Mouse (Mus musculus): ENCODE results near the gene Eed. TPM values are rescaled to one million over a fixed set of nuclear protein-coding genes. Genes with fewer than 3 reads are reported as not detected.

The Eed gene
- total RNA-seq, 1 experiment, result 321 TPM

DNA sequence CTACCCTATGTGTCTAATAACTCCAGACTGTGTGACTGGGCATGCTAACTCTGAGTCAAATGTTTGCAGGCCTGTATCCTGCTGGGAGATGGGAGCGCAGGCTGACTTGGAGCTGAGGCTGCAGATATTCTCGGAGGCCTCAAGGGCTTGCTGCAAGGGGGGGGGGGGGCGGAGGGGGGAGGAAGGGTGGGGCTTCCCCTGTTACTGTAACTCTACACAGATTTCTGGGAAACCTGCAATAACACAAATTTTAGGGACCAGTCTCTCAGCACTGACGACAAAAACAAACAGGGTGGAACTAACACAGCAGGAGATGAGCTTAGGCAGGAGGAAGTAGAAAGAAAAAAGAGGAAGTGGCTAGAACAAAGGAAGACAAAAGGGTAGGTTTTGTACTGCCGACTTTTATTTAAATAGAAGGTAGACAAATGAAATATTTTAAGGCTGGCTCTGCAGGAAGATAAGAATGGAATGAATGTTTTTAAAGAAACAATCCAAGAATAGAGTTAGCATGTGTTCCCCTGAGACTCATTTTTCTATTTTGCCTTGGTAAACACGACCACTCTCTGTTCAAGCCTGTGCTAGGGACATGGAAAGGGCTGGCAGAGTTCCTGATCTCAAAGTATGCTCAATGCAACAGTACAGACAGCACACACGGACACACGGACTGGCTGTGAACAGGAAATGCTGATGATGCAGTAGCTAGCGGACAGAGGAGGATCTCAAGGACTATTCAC is 42.4 kb upstream of the Eed start:
- Histone ChIP-seq H3K36me3 (ENCODE audit: control insufficient read depth, insufficient read depth, low read length, poor library complexity, severe bottlenecking) (no peaks in the 10 kb centered on the region), H3K4me3 (ENCODE audit: insufficient read depth in 1 of 2, low read depth in 1 of 2, low read length in 2 of 2, poor library complexity in 1 of 2, severe bottlenecking in 1 of 2) (no peak overlapping the region), H3K4me1 (ENCODE audit: control insufficient read depth in 2 of 2, insufficient read depth in 2 of 2, low read length in 2 of 2, poor library complexity in 1 of 2) (peaks cover 14 to 22% of the 10 kb centered on the region in 2 experiments), H3K9ac (ENCODE audit: insufficient read depth, low read depth, low read length, poor library complexity, severe bottlenecking) (no peak overlapping the region; the same call in 1 of the 2 replicates), H3K9me3 (ENCODE audit: control insufficient read depth, insufficient read depth, low read depth, low read length) (no peaks in the 10 kb centered on the region), H3K27ac (ENCODE audit: insufficient read depth, low read depth, low read length, poor library complexity, severe bottlenecking) (peak overlapping the region; percentile 98)
- peak; percentile 54 for DNase-seq (ENCODE audit: low read depth, low spot score)
- 0 out of 2 replicates have a peak, but pooled peaks have one; percentile 52 for TF ChIP-seq MAFK (IDR thresholded peaks at IDR 0.05; ENCODE audit: insufficient read depth, low read depth, low read length)
- no peak for TF ChIP-seq ZC3H11A (IDR thresholded peaks at IDR 0.05; ENCODE audit: borderline replicate concordance, low read depth, low read length)
- no peak for TF ChIP-seq CHD2 (IDR thresholded peaks at IDR 0.05; ENCODE audit: low read depth, low read length)
- no peak for TF ChIP-seq HCFC1 (IDR thresholded peaks at IDR 0.05; ENCODE audit: borderline replicate concordance, insufficient read depth, low read length)
- no peak for TF ChIP-seq ZNF384 (IDR thresholded peaks at IDR 0.05; ENCODE audit: low read depth, low read length)
- in situ Hi-C loops (cut with MboI; ENCODE audit: low sequenced_read_pairs in 2 of 2, unreplicated experiment in 2 of 2), result no loop called here

- Histone ChIP-seq H3K4me1 (ENCODE audit: control insufficient read depth in 2 of 2, insufficient read depth in 2 of 2, low read length in 2 of 2, poor library complexity in 1 of 2) (peaks cover 13 to 16% of the 10 kb centered on the region in 2 experiments), H3K9ac (ENCODE audit: insufficient read depth, low read depth, low read length, poor library complexity, severe bottlenecking) (no peak overlapping the region), H3K36me3 (ENCODE audit: control insufficient read depth, insufficient read depth, low read length, poor library complexity, severe bottlenecking) (no peaks in the 10 kb centered on the region), H3K27ac (ENCODE audit: insufficient read depth, low read depth, low read length, poor library complexity, severe bottlenecking) (peak overlapping the region; percentile 29; the same call in 1 of the 2 replicates), H3K9me3 (ENCODE audit: control insufficient read depth, insufficient read depth, low read depth, low read length) (no peaks in the 10 kb centered on the region), H3K4me3 (ENCODE audit: insufficient read depth in 1 of 2, low read depth in 1 of 2, low read length in 2 of 2, poor library complexity in 1 of 2, severe bottlenecking in 1 of 2) (no peak overlapping the region)
- in situ Hi-C loops (cut with MboI; ENCODE audit: low sequenced_read_pairs in 2 of 2, unreplicated experiment in 2 of 2), result no loop called here
- DNase-seq (ENCODE audit: low read depth, low spot score), result no peak
- no peak for TF ChIP-seq ZNF384 (IDR thresholded peaks at IDR 0.05; ENCODE audit: low read depth, low read length)
- no peak for TF ChIP-seq ZC3H11A (IDR thresholded peaks at IDR 0.05; ENCODE audit: borderline replicate concordance, low read depth, low read length)
- no peak for TF ChIP-seq HCFC1 (IDR thresholded peaks at IDR 0.05; ENCODE audit: borderline replicate concordance, insufficient read depth, low read length)
- TF ChIP-seq MAFK (IDR thresholded peaks at IDR 0.05; ENCODE audit: insufficient read depth, low read depth, low read length), result no peak
- no peak for TF ChIP-seq CHD2 (IDR thresholded peaks at IDR 0.05; ENCODE audit: low read depth, low read length)
Measured at GRCm38 (mm10) chr7:90020331-90020730, 39.5 kb upstream of the Eed start.

- peaks cover 11% of the 10 kb centered on the region in 2 experiments; a peak in 3 of 4 replicates for H3K4me1 ChIP-seq (ENCODE audit: control insufficient read depth in 2 of 2, insufficient read depth in 2 of 2, low read length in 2 of 2, poor library complexity in 1 of 2)
- no peaks in the 10 kb centered on the region for H3K9me3 ChIP-seq (ENCODE audit: control insufficient read depth, insufficient read depth, low read depth, low read length)
- TF ChIP-seq MAFK (IDR thresholded peaks at IDR 0.05; ENCODE audit: insufficient read depth, low read depth, low read length), result no peak
- TF ChIP-seq HCFC1 (IDR thresholded peaks at IDR 0.05; ENCODE audit: borderline replicate concordance, insufficient read depth, low read length), result no peak
- TF ChIP-seq CHD2 (IDR thresholded peaks at IDR 0.05; ENCODE audit: low read depth, low read length), result no peak
- no peak for TF ChIP-seq ZNF384 (IDR thresholded peaks at IDR 0.05; ENCODE audit: low read depth, low read length)
- TF ChIP-seq ZC3H11A (IDR thresholded peaks at IDR 0.05; ENCODE audit: borderline replicate concordance, low read depth, low read length), result no peak
- no peaks in the 10 kb centered on the region for H3K36me3 ChIP-seq (ENCODE audit: control insufficient read depth, insufficient read depth, low read length, poor library complexity, severe bottlenecking)
- no peak overlapping the region for H3K4me3 ChIP-seq (ENCODE audit: insufficient read depth in 1 of 2, low read depth in 1 of 2, low read length in 2 of 2, poor library complexity in 1 of 2, severe bottlenecking in 1 of 2)
- no peak overlapping the region for H3K9ac ChIP-seq (ENCODE audit: insufficient read depth, low read depth, low read length, poor library complexity, severe bottlenecking)
- in situ Hi-C loops (cut with MboI; ENCODE audit: low sequenced_read_pairs in 2 of 2, unreplicated experiment in 2 of 2), result no loop called here
- DNase-seq (ENCODE audit: low read depth, low spot score), result no peak
- peak overlapping the region; percentile 41; the same call in 1 of the 2 replicates for H3K27ac ChIP-seq (ENCODE audit: insufficient read depth, low read depth, low read length, poor library complexity, severe bottlenecking)
Measured at GRCm38 (mm10) chr7:90019570-90019969, 38.8 kb upstream of the Eed start.

- Histone ChIP-seq H3K27ac (ENCODE audit: insufficient read depth, low read depth, low read length, poor library complexity, severe bottlenecking) (peak overlapping the region; percentile 48; the same call in 1 of the 2 replicates), H3K9ac (ENCODE audit: insufficient read depth, low read depth, low read length, poor library complexity, severe bottlenecking) (peak overlapping the region; percentile 40; the same call in 1 of the 2 replicates), H3K9me3 (ENCODE audit: control insufficient read depth, insufficient read depth, low read depth, low read length) (no peaks in the 10 kb centered on the region), H3K36me3 (ENCODE audit: control insufficient read depth, insufficient read depth, low read length, poor library complexity, severe bottlenecking) (no peaks in the 10 kb centered on the region), H3K4me1 (ENCODE audit: control insufficient read depth in 2 of 2, insufficient read depth in 2 of 2, low read length in 2 of 2, poor library complexity in 1 of 2) (peaks cover 0 to 9% of the 10 kb centered on the region in 2 experiments; a peak in 2 of 4 replicates), H3K4me3 (ENCODE audit: insufficient read depth in 1 of 2, low read depth in 1 of 2, low read length in 2 of 2, poor library complexity in 1 of 2, severe bottlenecking in 1 of 2) (no peak overlapping the region)
- DNase-seq (ENCODE audit: low read depth, low spot score), result peak; percentile 45
- TF ChIP-seq MAFK (IDR thresholded peaks at IDR 0.05; ENCODE audit: insufficient read depth, low read depth, low read length) (no peak), ZNF384 (IDR thresholded peaks at IDR 0.05; ENCODE audit: low read depth, low read length) (no peak), ZC3H11A (IDR thresholded peaks at IDR 0.05; ENCODE audit: borderline replicate concordance, low read depth, low read length) (no peak), CHD2 (IDR thresholded peaks at IDR 0.05; ENCODE audit: low read depth, low read length) (no peak), HCFC1 (IDR thresholded peaks at IDR 0.05; ENCODE audit: borderline replicate concordance, insufficient read depth, low read length) (no peak)
- in situ Hi-C loops (cut with MboI; ENCODE audit: low sequenced_read_pairs in 2 of 2, unreplicated experiment in 2 of 2), result no loop called here
Measured at GRCm38 (mm10) chr7:90016930-90017588, 36.3 kb upstream of the Eed start.
